Mouse (Mus musculus) liver, adult 2 months (tissue): ENCODE measurements around the gene Snn. TPM values are rescaled to one million over a fixed set of nuclear protein-coding genes. Genes with fewer than 3 reads are reported as not detected.
A peak's percentile ranks its signal among the peaks of the same experiment; 100 is the strongest.

Source experiments
- DNase-seq: peaks from one replicate; pipeline ENCODE4 v3.0.0-alpha.2; 2011; ENCODE audit warnings: low read depth, low spot score; ENCODE audit errors: extremely low read depth
- H3K27ac ChIP-seq: fragments of 200-500 bp; replicated peaks from 2 replicates; pipeline ENCODE4 v1.5.1; 2012; ENCODE audit warnings: low read depth, mild to moderate bottlenecking, control low read depth, inconsistent platforms, low read length; ENCODE audit not compliant: insufficient read depth
- H3K27me3 ChIP-seq: fragments of 200-500 bp; 2 replicates; pipeline ENCODE4 v1.6.1; 2012; ENCODE audit warnings: mild to moderate bottlenecking, moderate library complexity, low read length, inconsistent platforms; ENCODE audit not compliant: control insufficient read depth, insufficient read depth
- H3K36me3 ChIP-seq: fragments of 200-500 bp; 2 replicates; pipeline ENCODE4 v1.6.1; 2012; ENCODE audit warnings: low read length, inconsistent platforms; ENCODE audit not compliant: control insufficient read depth, insufficient read depth
- H3K4me1 ChIP-seq: fragments of 200-500 bp; 2 replicates; pipeline ENCODE4 v1.6.1; 2011; ENCODE audit warnings: low read length; ENCODE audit not compliant: control insufficient read depth, insufficient read depth
- H3K4me3 ChIP-seq: fragments of 200-500 bp; 2 replicates; pipeline ENCODE4 v1.5.1; 2011; ENCODE audit warnings: low read depth, mild to moderate bottlenecking, control low read depth, low read length, moderate library complexity; ENCODE audit not compliant: insufficient read depth
- H3K79me2 ChIP-seq: fragments of 200-500 bp; 2 replicates; pipeline ENCODE4 v1.6.1; 2012; ENCODE audit warnings: inconsistent platforms, mild to moderate bottlenecking, low read length, moderate library complexity; ENCODE audit not compliant: control insufficient read depth, insufficient read depth
- H3K9ac ChIP-seq: fragments of 200-500 bp; 2 replicates; pipeline ENCODE4 v1.6.1; 2012; ENCODE audit warnings: low read depth, mild to moderate bottlenecking, control low read depth, inconsistent platforms, low read length
- CTCF ChIP-seq: fragments of 200-500 bp; IDR thresholded peaks from 2 replicates; pipeline ENCODE4 v1.5.1; 2011; ENCODE audit warnings: low read depth, low read length, control low read depth
- POLR2A ChIP-seq: fragments of 200-500 bp; IDR thresholded peaks from 2 replicates; pipeline ENCODE4 v1.6.1; 2011; ENCODE audit warnings: low read length, control low read depth; ENCODE audit not compliant: insufficient read depth; ENCODE audit errors: extremely low read depth
- WGBS: fragments of 180-500 bp; shearing (Covaris S2); methylation state at CpG from one replicate; pipeline ENCODE4 v1.1.7; 2018; 5-methylcytosine and 5-hydroxymethylcytosine counted together
- polyA plus RNA-seq: library from polyadenylated mRNA; depleted of rRNA; stranded (reverse); fragments of >200 nt; gene quantifications from 2 replicates; pipeline ENCODE4 v1.2.3, GENCODE M21; 2012
- total RNA-seq: library from RNA; depleted of rRNA; stranded (reverse); fragments of >200 nt; gene quantifications from 2 replicates; pipeline ENCODE4 v1.2.3, GENCODE M21; 2014

Snn gene
- total and polyA plus RNA-seq, 2 experiments: 1.0 to 2.5 TPM

DNA sequence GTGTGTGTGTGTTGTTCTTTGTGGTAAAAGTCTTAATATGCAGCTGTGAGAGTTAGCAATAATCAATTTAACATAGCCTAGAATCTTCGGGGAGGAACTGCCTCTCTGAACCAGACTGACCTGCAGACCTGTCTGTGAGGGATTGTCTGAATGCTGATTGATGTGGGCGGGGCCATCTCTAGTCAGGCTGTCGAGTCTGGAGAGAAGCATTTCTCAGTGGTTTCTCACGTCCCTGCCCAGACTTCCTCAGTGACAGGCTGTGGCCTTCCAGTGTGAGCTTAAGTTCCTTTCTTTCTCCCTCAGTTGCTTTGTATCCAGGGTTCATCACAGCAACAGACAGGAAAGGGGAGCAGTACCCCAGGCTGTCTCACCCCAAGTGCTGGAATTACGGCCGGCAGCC, 6.3 kb upstream of the Snn start:
- Histone ChIP-seq H3K27ac (no peak overlapping the region), H3K36me3 (no peaks in the 10 kb centered on the region), H3K4me1 (no peaks in the 10 kb centered on the region), H3K27me3 (no peaks in the 10 kb centered on the region), H3K9ac (no peak overlapping the region), H3K79me2 (no peaks in the 10 kb centered on the region), H3K4me3 (no peak overlapping the region)
- TF ChIP-seq CTCF: no peak
- no peak for TF ChIP-seq POLR2A
- 79% methylated on average over 6 of the region's 6 CpGs for WGBS
- no peak for DNase-seq

DNA sequence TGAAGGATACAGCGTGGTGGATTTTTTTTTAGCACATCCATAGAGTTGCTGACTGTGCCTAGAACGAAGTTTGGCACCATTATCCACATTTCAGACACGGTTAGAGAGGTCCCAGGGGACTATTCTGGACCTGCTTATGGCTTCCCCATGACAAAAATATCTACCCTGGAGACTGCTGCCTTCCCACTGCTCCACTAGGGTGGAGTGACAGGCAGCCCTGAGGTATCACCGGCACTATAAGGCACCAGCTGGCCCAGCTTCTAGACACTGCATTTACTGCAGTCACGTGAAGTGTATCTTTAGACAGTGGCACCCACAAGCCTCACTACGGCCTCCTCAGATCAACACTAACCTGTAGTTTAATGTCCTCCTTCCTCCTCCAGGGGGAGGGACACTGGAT, 5.9 kb upstream of the Snn start:
- DNase-seq: no peak
- H3K36me3 ChIP-seq: no peaks in the 10 kb centered on the region
- 91% methylated on average over 6 of the region's 6 CpGs for WGBS
- H3K79me2 ChIP-seq: no peaks in the 10 kb centered on the region
- TF ChIP-seq CTCF (no peak), POLR2A (no peak)
- H3K27me3 ChIP-seq: no peaks in the 10 kb centered on the region
- no peak overlapping the region for H3K4me3 ChIP-seq
- H3K4me1 ChIP-seq: no peaks in the 10 kb centered on the region
- no peak overlapping the region for H3K27ac ChIP-seq
- no peak overlapping the region for H3K9ac ChIP-seq

DNA sequence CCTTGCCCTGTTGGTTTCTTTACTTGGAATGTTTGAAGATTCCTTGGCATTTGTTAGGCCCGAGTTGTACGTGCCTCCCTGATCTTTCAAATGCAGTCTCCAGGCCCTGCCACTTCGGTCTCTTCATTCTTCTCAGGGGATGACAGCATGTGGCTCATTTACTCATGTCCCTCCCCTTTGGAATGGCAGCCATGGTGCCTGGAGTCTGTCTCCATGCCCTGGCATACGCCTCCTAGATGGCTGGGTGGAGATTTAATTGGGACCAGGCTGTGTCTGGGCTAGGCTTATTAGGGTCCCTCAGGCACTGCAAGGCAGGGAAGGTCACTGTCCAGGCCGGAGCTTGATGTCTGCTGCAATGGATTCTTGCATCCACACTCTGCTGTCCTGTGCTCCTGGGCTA, 4.8 kb upstream of the Snn start:
- Histone ChIP-seq H3K79me2 (no peaks in the 10 kb centered on the region), H3K27me3 (no peaks in the 10 kb centered on the region), H3K36me3 (no peaks in the 10 kb centered on the region), H3K27ac (no peak overlapping the region), H3K4me1 (no peaks in the 10 kb centered on the region), H3K4me3 (no peak overlapping the region), H3K9ac (no peak overlapping the region)
- 92% methylated on average over 5 of the region's 5 CpGs for WGBS
- TF ChIP-seq CTCF (no peak), POLR2A (no peak)
- DNase-seq: no peak

DNA sequence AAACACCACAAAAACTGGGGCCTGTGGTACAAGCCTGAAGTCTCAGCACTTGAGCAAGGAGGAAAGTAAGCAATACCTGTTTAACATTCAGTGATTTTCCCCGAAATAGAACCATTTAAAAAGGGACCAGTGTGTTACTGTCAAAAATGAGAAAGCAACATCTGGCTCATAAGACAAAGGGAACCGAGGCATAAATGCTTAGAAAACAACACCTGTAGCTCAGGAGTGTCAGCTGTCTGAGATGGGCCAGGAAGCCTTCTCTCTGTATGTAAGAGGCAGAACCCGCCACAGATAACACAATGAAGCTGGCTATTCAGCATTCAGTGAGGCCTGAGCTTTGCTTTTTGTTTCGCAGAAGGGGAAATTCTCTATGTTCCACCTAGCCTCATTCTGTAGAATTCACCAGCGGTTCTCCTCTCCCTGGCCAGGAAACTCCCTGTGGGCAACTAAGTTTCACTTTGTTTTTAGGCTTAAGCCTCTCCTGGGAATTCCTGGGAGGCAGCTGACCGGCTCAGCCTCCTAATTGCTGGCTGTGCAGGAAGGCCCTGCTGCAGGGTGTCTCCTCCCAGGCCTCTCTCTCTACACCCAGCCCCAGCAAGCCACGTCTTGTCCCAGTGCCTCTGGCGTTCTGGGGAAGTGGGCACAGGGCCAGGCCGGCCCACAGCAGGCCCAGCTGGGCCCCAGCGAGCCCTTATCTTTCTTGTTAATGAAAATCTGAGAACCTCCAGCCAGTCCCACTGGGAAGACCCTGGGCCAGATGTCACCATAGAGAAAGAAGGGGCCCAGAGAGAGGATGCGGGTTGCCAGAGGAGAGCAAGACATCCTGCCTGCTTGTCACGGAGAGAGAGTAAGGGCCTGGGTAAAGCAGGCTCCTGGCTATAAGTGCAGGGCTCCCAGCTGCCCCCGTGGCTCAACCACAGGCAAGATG, 2.3 kb downstream of the Snn start:
- Histone ChIP-seq H3K36me3 (no peaks in the 10 kb centered on the region), H3K4me1 (peaks cover 3% of the 10 kb centered on the region; the same call in 1 of the 2 replicates), H3K79me2 (no peaks in the 10 kb centered on the region), H3K9ac (peak overlapping the region; percentile 47), H3K27ac (peak overlapping the region; percentile 35), H3K4me3 (no peak overlapping the region), H3K27me3 (no peaks in the 10 kb centered on the region)
- WGBS: 63% methylated on average over 13 of the region's 13 CpGs
- peak; percentile 28 for DNase-seq
- TF ChIP-seq POLR2A: no peak
- TF ChIP-seq CTCF: no peak

DNA sequence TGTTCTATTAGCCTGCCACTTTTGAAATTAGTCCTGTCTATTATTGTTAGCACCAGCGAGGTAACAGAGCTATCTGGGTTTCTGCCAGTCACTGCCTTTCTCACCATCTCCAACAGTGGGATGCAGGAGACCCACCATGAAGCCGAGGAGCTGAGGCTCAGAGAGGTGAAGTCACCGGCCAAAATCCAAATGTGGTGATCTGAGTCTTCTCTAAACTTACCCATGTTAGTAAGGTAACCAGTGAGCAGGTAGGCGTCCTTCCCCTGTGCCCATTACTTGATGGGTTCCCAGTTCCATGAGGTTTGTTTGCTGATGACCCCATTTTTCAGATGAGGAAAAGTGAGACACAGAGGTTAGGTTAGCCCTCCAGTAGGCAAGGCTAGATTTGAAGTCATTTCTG, 3.6 kb downstream of the Snn start:
- DNase-seq: no peak
- Histone ChIP-seq H3K27me3 (no peaks in the 10 kb centered on the region), H3K27ac (no peak overlapping the region), H3K79me2 (no peaks in the 10 kb centered on the region), H3K4me1 (peaks cover 3% of the 10 kb centered on the region; the same call in 1 of the 2 replicates), H3K9ac (no peak overlapping the region), H3K4me3 (no peak overlapping the region), H3K36me3 (no peaks in the 10 kb centered on the region)
- 93% methylated on average over 4 of the region's 4 CpGs for WGBS
- TF ChIP-seq CTCF: no peak
- TF ChIP-seq POLR2A: no peak

DNA sequence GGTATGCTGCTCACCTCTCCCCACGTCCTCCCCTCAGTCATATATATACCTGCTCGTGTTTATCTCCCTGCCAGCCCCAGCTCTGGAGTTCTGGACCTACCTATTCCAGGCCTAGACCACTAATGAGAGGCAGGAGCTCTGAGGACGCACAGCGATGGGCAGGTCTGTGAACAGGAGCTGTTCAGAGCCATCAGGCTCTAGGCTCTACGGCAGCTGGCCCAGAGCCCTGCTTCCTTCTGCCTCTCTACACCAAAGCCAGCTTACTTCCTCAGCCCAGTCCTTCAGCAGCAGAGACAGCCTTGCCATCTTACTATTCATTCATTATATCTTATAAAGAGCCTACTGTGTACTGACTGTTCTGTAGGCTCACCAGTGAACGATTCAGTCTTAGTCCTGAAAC, 4.0 kb downstream of the Snn start:
- H3K36me3 ChIP-seq: no peaks in the 10 kb centered on the region
- H3K9ac ChIP-seq: no peak overlapping the region
- H3K4me3 ChIP-seq: no peak overlapping the region
- no peaks in the 10 kb centered on the region for H3K79me2 ChIP-seq
- peaks cover 3% of the 10 kb centered on the region; the same call in 1 of the 2 replicates for H3K4me1 ChIP-seq
- H3K27ac ChIP-seq: no peak overlapping the region
- TF ChIP-seq POLR2A: no peak
- TF ChIP-seq CTCF: no peak
- WGBS: 89% methylated on average over 6 of the region's 6 CpGs
- no peaks in the 10 kb centered on the region for H3K27me3 ChIP-seq
- DNase-seq: no peak
